Mouse (Mus musculus) lung, embryonic 14.5 days (tissue): ENCODE results near the gene Eme2. TPM values are rescaled to one million over a fixed set of nuclear protein-coding genes. Genes with fewer than 3 reads are reported as not detected.

Source experiments
- ATAC-seq: fragments of 200-750 bp; cut with Nextera tagmentation; 2 replicates; pipeline ENCODE4 v1.8.0; 2017; ENCODE audit warnings: mild to moderate bottlenecking, moderate TSS enrichment, moderate library complexity; ENCODE audit not compliant: insufficient read depth
- DNase-seq: peaks from one replicate; pipeline ENCODE4 v3.0.0-alpha.2; 2015
- H3K27ac ChIP-seq: fragments of 300-500 bp; sonication (generic); 2 replicates; pipeline ENCODE4 v1.5.1; 2014; ENCODE audit warnings: low read depth, mild to moderate bottlenecking, moderate library complexity
- H3K27me3 ChIP-seq: fragments of 300-500 bp; sonication (generic); 2 replicates; pipeline ENCODE4 v1.6.1; 2014; ENCODE audit warnings: low read length, control low read depth; ENCODE audit not compliant: insufficient read depth
- H3K36me3 ChIP-seq: fragments of 300-500 bp; sonication (generic); 2 replicates; pipeline ENCODE4 v1.6.1; 2014; ENCODE audit warnings: control low read depth; ENCODE audit not compliant: insufficient read depth
- H3K4me1 ChIP-seq: fragments of 300-500 bp; sonication (generic); 2 replicates; pipeline ENCODE4 v1.6.1; 2014; ENCODE audit warnings: antibody characterized with exemption, control low read depth; ENCODE audit not compliant: insufficient read depth
- H3K4me2 ChIP-seq: fragments of 300-500 bp; sonication (generic); 2 replicates; pipeline ENCODE4 v1.6.1; 2014; ENCODE audit warnings: mild to moderate bottlenecking
- H3K4me3 ChIP-seq: fragments of 300-500 bp; sonication (generic); 2 replicates; pipeline ENCODE4 v1.5.1; 2014; ENCODE audit warnings: low read depth, low read length
- H3K9ac ChIP-seq: fragments of 300-500 bp; sonication (generic); 2 replicates; pipeline ENCODE4 v1.6.1; 2014
- H3K9me3 ChIP-seq: fragments of 300-500 bp; sonication (generic); 2 replicates; pipeline ENCODE4 v1.6.1; 2016; ENCODE audit warnings: low read depth, low read length, control low read depth
- CTCF ChIP-seq: IDR thresholded peaks from 2 replicates; pipeline ENCODE4 v1.5.1; 2016; ENCODE audit warnings: antibody characterized with exemption, low read depth
- WGBS: fragments of 180-500 bp; shearing (Covaris S2); extraction: QIAGEN DNeasy Blood & Tissue Kit; methylation state at CpG from one replicate; pipeline ENCODE4 v1.1.7; 2014; 5-methylcytosine and 5-hydroxymethylcytosine counted together
- polyA plus RNA-seq: library from polyadenylated mRNA; unstranded; fragments of >200 nt; fragmentation: Nextera tagmentation; extraction: Ambion mirVana; gene quantifications from 2 replicates; pipeline ENCODE4 v1.2.1, GENCODE M21; 2014

The Eme2 gene
- polyA plus RNA-seq, 1 experiment from 2014 or later = 21.2 TPM

DNA sequence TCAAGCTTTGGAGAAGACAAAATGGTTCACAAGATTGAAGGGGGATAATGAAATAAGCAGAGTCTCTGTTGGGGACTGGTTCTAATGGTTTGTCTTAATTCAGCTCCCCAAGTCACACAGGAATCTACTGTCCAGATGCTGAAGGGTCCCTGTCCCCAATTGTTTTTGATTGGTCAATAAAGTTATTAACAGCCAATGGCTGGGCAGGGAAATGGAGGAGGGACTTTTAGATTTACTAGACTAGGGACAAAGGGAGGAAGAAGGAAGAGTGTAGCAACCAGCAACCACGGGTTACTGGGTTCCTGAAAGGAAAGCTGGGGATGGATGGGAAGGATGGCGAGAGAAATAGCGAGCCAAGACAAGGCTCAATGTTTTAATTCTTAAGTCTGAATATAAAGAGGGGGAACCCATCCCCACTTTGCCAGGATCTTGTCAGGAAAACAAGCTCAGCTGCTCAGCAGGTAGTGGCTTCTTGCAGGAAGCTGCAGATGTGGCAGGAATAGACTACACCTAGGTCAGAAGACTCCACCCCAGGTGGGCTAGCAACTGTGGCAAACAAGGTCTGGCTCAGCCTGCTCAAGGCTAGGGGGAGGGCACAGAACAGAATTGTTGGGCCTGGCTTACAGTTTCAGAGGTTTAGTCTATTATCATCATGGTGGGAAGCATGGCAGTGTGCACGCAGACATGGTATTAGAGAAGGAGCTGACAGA lies 21.0 kb downstream of the Eme2 start:
- 39% methylated on average over 4 of the region's 4 CpGs for WGBS
- H3K36me3 ChIP-seq = no peaks in the 10 kb centered on the region
- ATAC-seq = no peak
- no peaks in the 10 kb centered on the region for H3K4me1 ChIP-seq
- H3K27me3 ChIP-seq = no peaks in the 10 kb centered on the region
- no peak for DNase-seq
- no peak overlapping the region for H3K27ac ChIP-seq
- no peak overlapping the region for H3K4me3 ChIP-seq
- no peak for TF ChIP-seq CTCF
- H3K4me2 ChIP-seq = no peak overlapping the region
- no peak overlapping the region for H3K9ac ChIP-seq
- H3K9me3 ChIP-seq = no peaks in the 10 kb centered on the region

DNA sequence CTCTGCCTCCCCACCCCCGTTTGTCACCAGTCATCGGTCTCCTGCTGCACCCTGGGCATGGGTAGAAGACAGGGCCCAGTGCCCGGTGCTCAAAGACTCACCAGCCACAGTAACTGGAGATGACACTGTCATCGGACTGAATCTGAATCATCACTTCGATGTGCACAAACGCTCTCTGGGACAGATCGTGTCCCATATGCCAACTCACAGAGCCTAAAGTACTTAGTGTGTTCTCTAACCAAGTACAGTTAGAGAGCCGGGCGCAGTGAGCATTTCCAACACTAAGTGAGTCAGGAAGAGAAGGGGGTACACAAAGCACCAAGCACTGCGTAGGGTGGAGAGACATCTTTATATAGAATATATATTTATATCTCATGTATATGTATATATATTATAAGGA lies 27.0 kb downstream of the Eme2 start:
- Histone ChIP-seq H3K27me3 (no peaks in the 10 kb centered on the region), H3K36me3 (0 out of 2 replicates have a peak, but pooled peaks cover 3% of the 10 kb centered on the region), H3K9me3 (no peaks in the 10 kb centered on the region), H3K4me1 (no peaks in the 10 kb centered on the region), H3K4me3 (no peak overlapping the region), H3K4me2 (no peak overlapping the region), H3K9ac (no peak overlapping the region), H3K27ac (no peak overlapping the region)
- TF ChIP-seq CTCF = no peak
- WGBS = 88% methylated on average over 10 of the region's 10 CpGs
- DNase-seq = no peak
- no peak for ATAC-seq

DNA sequence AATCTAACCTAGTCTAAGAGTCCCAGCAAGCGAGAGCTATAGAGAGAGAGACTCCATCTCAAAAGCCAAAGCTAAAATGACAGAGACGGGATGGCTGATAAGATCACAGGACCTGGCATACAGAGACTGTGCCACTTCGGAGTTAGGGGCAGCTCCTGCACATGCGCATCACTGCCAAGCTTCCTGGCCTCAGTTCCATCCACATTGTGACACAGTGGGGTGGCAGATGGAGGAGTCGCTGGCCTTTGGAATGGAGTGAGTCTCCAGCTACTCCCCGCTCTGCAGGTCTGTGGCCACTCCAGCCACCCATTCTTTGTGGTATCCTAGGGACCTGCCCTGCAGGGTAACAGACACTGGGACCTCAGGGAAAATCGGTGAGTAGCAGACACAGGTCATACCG lies 29.1 kb downstream of the Eme2 start, which contains the start of gene Igfals:
Gene Igfals, plus strand, starts transcription at position 222 of the 400 bp plus-strand sequence.
- H3K36me3 ChIP-seq = peaks cover 15% of the 10 kb centered on the region; the same call in 1 of the 2 replicates
- no peaks in the 10 kb centered on the region for H3K4me1 ChIP-seq
- no peak for DNase-seq
- H3K27me3 ChIP-seq = no peaks in the 10 kb centered on the region
- TF ChIP-seq CTCF = no peak
- no peak for ATAC-seq
- H3K27ac ChIP-seq = no peak within 1 kb of the TSS
- no peak within 1 kb of the TSS for H3K9ac ChIP-seq
- H3K9me3 ChIP-seq = no peaks in the 10 kb centered on the region
- 88% methylated on average over 8 of the region's 8 CpGs for WGBS
- H3K4me2 ChIP-seq = no peak within 1 kb of the TSS
- no peak within 1 kb of the TSS for H3K4me3 ChIP-seq

DNA sequence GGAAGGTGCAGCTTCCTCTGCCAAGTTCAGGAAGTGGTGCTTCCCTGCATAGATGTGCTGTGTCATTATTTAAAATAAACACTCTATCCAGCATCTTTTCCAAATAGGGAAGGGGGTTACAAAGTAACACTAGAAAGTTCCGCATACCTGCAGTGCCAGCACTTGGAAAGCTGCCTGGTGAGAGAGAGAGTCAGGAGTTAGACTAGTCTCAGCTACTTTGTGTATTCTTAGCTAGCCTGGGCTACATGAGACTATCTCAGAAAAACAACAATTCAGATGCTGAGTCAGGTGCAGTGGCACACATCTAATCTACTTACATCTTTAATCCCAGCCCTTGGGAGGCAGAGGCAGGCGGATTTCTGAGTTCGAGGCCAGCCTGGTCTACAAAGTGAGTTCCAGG lies 33.1 kb downstream of the Eme2 start:
- DNase-seq = no peak

DNA sequence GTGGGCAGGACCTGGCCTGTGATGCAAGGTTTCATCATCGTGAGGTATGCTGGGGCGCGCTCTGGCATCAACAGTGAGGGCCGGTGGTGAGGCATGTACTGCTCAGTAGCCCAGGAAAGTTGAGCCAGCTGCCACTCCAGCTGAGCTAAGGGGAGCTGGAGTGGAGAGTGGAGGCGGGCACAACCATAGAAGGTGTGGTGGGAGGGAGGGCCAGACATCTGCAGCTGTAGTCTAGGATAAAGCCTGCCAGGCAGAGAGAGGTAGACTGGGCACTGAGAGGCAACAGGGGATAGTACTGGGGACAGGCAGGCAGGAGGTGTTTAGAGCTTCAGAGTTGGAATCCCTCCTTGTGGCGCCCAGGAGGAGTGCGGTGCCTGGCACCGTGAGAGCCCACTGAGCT lies 34.8 kb downstream of the Eme2 start:
- peaks cover 15% of the 10 kb centered on the region; the same call in 1 of the 2 replicates for H3K36me3 ChIP-seq
- no peaks in the 10 kb centered on the region for H3K9me3 ChIP-seq
- no peak overlapping the region for H3K4me3 ChIP-seq
- no peak for TF ChIP-seq CTCF
- ATAC-seq = no peak
- no peak overlapping the region for H3K27ac ChIP-seq
- no peak overlapping the region for H3K9ac ChIP-seq
- no peaks in the 10 kb centered on the region for H3K27me3 ChIP-seq
- WGBS = 89% methylated on average over 8 of the region's 8 CpGs
- no peak for DNase-seq
- no peak overlapping the region for H3K4me2 ChIP-seq
- no peaks in the 10 kb centered on the region for H3K4me1 ChIP-seq

More for the DNA sequence above, 33.1 kb downstream of the Eme2 start:
- Histone ChIP-seq H3K9me3 (no peaks in the 10 kb centered on the region), H3K27ac (no peak overlapping the region), H3K9ac (no peak overlapping the region), H3K4me2 (no peak overlapping the region), H3K4me3 (no peak overlapping the region), H3K4me1 (no peaks in the 10 kb centered on the region), H3K36me3 (peaks cover 15% of the 10 kb centered on the region; the same call in 1 of the 2 replicates), H3K27me3 (no peaks in the 10 kb centered on the region)
- no peak for ATAC-seq
- no peak for TF ChIP-seq CTCF
- WGBS = 94% methylated on average over 3 of the region's 3 CpGs

DNA sequence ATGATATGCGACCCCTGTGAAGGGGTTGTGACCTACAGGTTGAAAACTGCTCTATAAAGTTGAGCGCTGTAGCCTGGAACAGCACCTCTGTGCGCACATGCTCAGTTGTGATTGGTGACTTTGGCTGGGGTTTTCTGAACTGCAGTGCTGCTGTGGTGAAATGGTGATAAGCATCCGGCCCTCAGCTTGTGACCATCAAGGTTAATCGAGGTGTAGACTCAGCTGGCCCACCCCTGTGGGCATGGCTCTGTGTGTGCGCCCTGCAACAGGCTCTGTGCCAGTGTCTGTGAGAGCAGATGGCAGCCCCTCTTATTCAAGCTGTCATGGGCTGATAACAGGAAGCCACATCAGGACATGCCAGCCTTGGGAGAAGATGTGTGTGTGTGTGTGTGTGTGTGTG lies 35.9 kb downstream of the Eme2 start:
- ATAC-seq (no peak), DNase-seq (no peak)
- WGBS = 82% methylated on average over 6 of the region's 6 CpGs
- Histone ChIP-seq H3K27me3 (no peaks in the 10 kb centered on the region), H3K9me3 (no peaks in the 10 kb centered on the region), H3K4me1 (no peaks in the 10 kb centered on the region), H3K4me3 (no peak overlapping the region), H3K4me2 (no peak overlapping the region), H3K27ac (no peak overlapping the region), H3K36me3 (peaks cover 15% of the 10 kb centered on the region; the same call in 1 of the 2 replicates), H3K9ac (no peak overlapping the region)
- TF ChIP-seq CTCF = no peak

DNA sequence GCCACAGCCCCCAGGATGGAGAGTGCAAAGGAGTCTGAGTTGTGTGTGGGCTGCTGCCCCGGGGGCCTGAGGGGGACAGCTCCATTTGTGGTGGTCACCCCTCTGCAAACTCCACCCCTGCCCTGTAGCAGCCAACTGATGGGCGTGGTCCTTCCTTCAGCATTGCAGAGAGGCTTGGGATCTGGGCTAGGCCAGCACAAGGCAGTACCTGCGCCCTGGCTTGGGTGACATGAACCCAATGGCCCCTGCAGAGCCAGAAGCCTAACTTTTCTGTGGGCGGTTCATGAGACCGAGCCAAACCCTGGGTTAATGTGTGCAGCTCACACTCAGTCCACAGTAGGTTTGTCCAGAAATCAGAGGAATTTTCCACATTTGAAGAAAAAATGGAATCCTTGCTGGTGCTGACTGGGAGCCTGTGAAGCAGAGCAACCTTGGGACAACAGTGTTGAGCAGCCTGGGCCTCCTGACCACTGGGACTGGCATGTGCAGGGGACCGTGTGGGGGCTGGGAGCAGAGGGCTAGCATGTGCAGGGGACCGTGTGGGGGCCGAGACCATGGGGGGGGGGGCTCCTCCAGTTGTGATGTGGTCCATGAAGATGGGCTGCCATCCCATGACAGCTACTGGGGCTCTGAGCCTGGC lies 36.9 kb downstream of the Eme2 start:
- H3K4me2 ChIP-seq = no peak overlapping the region
- DNase-seq (no peak), ATAC-seq (no peak)
- H3K4me3 ChIP-seq = no peak overlapping the region
- H3K36me3 ChIP-seq = peaks cover 14% of the 10 kb centered on the region; the same call in 1 of the 2 replicates
- 82% methylated on average over 8 of the region's 8 CpGs for WGBS
- no peaks in the 10 kb centered on the region for H3K27me3 ChIP-seq
- H3K27ac ChIP-seq = no peak overlapping the region
- H3K4me1 ChIP-seq = no peaks in the 10 kb centered on the region
- H3K9me3 ChIP-seq = no peaks in the 10 kb centered on the region
- no peak for TF ChIP-seq CTCF
- H3K9ac ChIP-seq = no peak overlapping the region
